Mouse (Mus musculus) retina, adult 2 months (tissue): ENCODE data around the gene Tmprss2.
A peak's percentile ranks its signal among the peaks of the same experiment; 100 is the strongest.
"Not testable (repeated sequence)": the region's sequence is repeated elsewhere in the genome, so short reads cannot be mapped to it uniquely, and the experiment has no call there.

ENCODE experiments used
- DNase-seq: peaks from one replicate; pipeline ENCODE4 v3.0.0-alpha.2; 2012; ENCODE audit warnings: low read depth, low spot score

Tmprss2 gene

DNA sequence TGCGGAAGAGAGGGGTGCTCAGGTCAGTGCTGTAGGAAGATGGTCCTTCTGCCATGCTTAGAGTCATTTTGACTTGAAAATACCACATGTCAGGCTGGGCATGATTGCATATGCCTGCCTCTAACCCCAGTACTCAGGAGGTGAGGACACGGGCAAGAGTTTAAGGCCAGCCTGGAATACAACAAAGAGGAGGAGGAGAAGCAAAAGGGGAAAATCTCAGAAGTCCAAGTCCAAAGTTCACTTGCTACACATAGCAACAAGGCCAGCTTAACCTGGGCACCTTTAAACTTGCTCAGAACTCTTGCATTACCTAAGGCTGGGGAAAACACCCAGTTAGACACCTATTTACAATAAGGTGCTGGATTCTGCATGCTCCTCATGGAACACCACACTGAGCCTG lies 19.5 kb downstream of the Tmprss2 start:
- DNase-seq = no peak

DNA sequence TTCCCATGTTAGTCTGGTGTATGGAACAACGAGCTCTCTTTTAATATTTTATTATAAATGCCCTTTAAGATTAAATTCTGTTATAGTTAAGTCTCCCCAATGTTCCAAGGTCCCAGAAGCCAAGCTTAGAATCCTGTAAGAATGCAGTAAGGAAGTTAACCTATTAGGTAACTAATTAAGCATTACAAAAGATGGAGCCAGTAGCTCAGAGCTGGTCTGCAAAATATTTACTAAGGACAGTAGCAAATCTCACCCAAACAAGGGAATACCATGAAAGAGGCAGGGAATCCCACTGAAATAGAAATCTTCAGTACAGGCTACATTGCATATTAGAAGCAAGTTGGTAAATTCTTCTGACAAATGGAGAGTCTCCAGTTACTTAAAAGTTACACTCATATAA lies 28.1 kb downstream of the Tmprss2 start:
- not testable (repeated sequence) for DNase-seq

DNA sequence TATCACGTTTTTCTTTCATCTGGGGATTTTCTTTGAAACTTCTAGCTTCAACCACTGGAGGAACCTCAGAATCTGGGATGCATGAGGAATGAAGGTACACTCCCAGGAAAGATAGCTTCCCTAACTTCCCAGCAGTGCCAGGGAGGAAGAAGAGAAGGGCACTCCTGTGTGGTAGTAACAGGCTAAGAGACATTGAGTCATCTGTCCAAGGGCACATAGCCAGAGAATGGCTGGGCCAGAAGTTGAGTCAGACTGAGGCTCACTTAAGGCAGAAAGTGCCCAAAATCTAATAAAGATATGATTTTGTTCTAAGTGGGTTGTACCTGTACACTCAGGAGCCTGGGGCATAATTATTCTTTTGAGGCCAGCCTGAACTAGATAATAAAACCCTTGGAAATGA lies 41.6 kb downstream of the Tmprss2 start:
- DNase-seq = no peak

DNA sequence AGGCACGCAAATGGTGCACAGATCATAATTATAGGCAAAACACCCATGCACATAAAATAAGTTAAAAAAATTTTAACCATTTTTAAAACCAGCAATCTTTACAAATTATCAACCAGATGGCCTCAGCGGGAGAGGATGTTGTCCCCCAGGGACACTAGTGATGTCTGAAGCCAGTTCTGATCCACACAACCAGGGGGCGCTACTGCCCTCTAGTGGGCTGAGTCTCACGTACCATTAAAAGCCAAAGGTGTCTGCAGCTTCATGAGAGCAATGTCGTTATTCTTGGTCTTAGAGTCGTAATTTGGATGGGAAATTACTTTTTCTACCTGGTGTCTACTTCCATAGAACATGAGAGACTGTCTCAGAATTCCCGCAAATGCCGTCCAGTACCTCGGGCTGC lies 42.3 kb downstream of the Tmprss2 start:
- DNase-seq = no peak

DNA sequence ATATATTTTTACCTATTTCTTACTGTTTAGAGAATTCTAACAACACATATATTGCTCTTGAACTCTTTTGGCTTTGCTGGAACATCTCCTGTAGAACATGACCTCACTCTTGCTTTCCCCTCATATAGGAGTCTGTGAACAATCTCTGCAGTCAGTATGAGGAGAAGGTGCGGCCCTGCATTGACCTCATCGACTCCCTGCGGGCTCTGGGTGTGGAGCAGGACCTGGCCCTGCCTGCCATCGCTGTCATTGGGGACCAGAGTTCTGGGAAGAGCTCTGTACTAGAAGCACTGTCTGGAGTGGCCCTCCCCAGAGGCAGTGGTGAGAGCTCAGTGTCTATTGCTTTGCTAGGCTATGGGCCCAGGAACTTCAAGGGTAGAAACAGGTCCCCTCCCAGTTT lies 66.7 kb downstream of the Tmprss2 start:
- DNase-seq = no peak

DNA sequence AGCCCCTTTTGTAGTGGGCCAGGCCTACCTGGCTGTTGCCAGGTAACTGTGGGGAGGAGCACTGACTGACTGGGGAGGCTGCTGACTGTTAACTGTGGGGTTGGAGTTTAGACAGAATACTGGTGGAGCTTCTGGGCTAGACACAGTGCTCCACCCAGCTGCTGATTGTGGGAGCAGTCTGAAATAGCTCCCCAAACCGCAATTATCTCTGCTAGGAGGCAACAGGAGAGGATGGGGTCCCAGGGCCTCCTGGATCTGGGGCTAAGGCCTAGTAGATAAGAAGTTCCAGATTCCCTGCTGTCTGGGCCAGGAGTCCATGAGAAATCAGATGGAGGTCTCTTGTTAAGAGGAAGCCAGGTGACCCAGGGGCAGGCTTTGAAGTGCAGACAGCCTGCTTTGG lies 74.1 kb downstream of the Tmprss2 start:
- DNase-seq = no peak

DNA sequence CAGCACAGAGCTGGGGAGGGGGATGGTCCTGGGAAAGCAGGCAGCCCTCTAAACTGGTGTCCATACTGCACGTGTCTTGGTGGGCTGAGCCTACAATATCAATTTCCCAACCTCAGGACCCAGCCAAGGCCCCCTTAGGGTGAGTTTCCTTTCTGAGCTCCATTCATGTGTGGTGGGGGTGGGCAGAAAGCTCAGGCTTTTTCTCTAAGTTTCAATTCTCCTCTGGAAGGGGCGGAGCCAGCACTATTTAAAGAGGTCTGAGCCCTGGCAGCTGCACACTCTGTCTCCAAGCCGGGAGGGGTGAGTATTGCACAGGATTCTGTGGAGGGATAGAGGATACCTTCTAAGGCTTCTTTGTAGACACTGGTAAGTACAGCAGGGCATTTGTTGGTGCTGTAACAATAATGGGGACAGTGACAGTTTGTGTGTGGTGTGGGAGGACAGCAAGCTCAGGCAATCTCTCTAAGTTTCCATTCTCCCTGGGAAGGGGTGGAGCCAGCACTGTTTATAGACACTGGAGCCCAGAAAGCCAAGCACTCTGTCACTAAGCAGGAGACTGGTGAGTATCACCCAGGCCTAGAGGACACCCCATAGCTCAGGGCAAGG lies 75.1 kb downstream of the Tmprss2 start:
- no peak for DNase-seq

DNA sequence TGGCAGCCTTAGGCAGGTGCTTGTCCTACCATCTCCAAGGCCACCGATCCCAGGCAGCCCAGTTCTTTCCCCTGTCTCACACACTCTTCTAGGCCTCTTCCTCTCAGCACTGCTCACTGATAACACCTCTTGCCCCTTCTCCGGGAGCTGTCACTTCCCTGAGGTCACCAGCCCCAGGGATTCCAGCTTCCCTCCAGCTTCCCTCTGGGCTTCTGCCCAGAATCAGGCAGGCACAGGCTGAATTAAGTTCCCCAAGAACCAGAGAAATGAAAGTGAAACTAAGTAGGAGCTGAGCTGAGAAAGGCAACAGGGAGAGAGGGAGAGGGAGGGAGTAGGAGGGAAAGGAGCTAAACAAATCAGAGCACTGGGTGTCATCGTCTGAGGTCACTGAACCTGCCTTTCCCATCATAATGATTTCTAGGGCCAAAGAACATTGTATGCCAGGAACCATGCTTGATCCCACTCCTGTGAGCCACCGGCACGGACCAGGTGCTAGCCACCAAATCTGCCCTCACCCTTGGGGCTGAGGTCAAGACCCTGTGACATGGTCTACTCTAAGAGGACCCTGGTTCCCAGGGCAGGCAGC lies 76.0 kb downstream of the Tmprss2 start:
- DNase-seq = peak; percentile 20

GRCm38 (mm10) chr16:97534448-97534847 lies 76.5 kb downstream of the Tmprss2 start:
- no peak for DNase-seq

GRCm38 (mm10) chr16:97533751-97534150 lies 77.2 kb downstream of the Tmprss2 start:
- no peak for DNase-seq

- no peak for DNase-seq
Measured at GRCm38 (mm10) chr16:97533126-97533525, 77.9 kb downstream of the Tmprss2 start.

DNA sequence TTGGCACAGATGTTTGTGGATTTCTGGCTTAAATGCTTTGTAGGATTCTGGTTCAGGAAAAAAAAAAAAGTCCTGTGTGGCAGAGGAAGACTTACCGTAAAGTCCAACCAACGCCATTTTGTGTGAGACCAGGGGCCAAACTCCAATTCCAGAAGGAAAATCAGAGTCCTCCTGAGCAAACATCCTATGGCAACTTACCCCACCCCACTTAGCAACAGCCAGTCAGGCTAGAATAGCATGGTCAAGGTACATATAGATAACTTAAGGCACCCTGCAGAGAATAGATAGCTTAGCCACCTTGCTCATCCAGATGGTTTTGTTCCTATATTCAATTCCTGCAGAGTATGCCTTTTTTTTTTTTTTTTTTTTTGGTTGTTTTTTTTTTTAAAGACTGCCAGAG lies 81.8 kb downstream of the Tmprss2 start:
- DNase-seq = no peak

GRCm38 (mm10) chr16:97523024-97523423 lies 88.0 kb downstream of the Tmprss2 start:
- peak; percentile 32 for DNase-seq

DNA sequence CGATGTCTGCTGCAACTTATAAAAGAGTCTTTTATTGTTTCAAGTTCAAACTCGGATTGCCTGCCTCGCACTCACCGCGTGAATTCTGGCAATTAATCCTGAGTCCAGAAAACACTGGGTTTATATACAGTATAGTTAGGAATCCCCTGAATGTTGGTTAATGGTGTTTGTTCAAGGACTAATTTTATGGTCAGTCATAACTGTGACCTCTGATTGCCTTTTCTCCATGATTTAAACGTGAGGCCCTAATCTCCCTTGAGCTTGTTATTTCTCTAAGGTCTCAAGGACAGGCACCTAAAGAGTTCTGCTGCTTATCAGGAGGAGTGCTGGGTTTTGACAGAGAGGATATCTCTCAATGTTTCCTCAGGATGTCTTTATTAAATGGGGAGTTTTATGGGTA lies 89.0 kb downstream of the Tmprss2 start:
- DNase-seq = no peak

GRCm38 (mm10) chr16:97516341-97516740 lies 94.7 kb downstream of the Tmprss2 start:
- no peak for DNase-seq
